Mouse (Mus musculus) MEL (cell line): ENCODE results near the gene Fancc. TPM values are rescaled to one million over a fixed set of nuclear protein-coding genes. Genes with fewer than 3 reads are reported as not detected.

Experiments
- DNase-seq: peaks from one replicate; pipeline ENCODE4 v3.0.0; 2011; ENCODE audit warnings: low read depth, low spot score
- H3K27ac ChIP-seq: 2 replicates; pipeline ENCODE4 v1.5.1; 2012; ENCODE audit warnings: low read depth, mild to moderate bottlenecking, control low read depth, low read length, moderate library complexity; ENCODE audit not compliant: control insufficient read depth
- H3K27me3 ChIP-seq, 2 experiments: fragments of 150-350 bp in 1 of 2; sonication (generic) in 1 of 2; 2 replicates each; pipeline ENCODE4 v1.6.1; 2012; ENCODE audit warnings: low read length in 2 of 2, mild to moderate bottlenecking in 2 of 2, improper control_type of control experiment in 1 of 2, moderate library complexity in 1 of 2; ENCODE audit not compliant: insufficient read depth in 2 of 2, control insufficient read depth in 1 of 2
- H3K36me3 ChIP-seq, 2 experiments: 2 replicates each; pipeline ENCODE4 v1.6.1; 2012 to 2014; ENCODE audit warnings: low read length in 2 of 2, improper control_type of control experiment in 1 of 2, inconsistent platforms in 1 of 2, mild to moderate bottlenecking in 1 of 2; ENCODE audit not compliant: insufficient read depth in 2 of 2, control insufficient read depth in 1 of 2
- H3K4me1 ChIP-seq, 2 experiments: fragments of 150-350 bp in 1 of 2; sonication (generic) in 1 of 2; 2 replicates each; pipeline ENCODE4 v1.6.1; 2012; ENCODE audit warnings: low read length in 2 of 2, improper control_type of control experiment in 1 of 2, mild to moderate bottlenecking in 1 of 2; ENCODE audit not compliant: insufficient read depth in 2 of 2, control insufficient read depth in 1 of 2
- H3K4me3 ChIP-seq, 2 experiments: fragments of 150-350 bp in 1 of 2; sonication (generic) in 1 of 2; 2 replicates each; pipeline ENCODE4 v1.5.1; 2012; ENCODE audit warnings: low read depth in 2 of 2, low read length in 2 of 2, mild to moderate bottlenecking in 2 of 2, moderate library complexity in 2 of 2, control low read depth in 1 of 2, improper control_type of control experiment in 1 of 2; ENCODE audit not compliant: control insufficient read depth in 1 of 2, insufficient read depth in 1 of 2
- H3K79me2 ChIP-seq: 2 replicates; pipeline ENCODE4 v1.6.1; 2012; ENCODE audit warnings: mild to moderate bottlenecking, low read length, moderate library complexity; ENCODE audit not compliant: control insufficient read depth, poor library complexity, insufficient read depth
- H3K9ac ChIP-seq: 2 replicates; pipeline ENCODE4 v1.6.1; 2012; ENCODE audit warnings: low read depth, mild to moderate bottlenecking, control low read depth, low read length, moderate library complexity; ENCODE audit not compliant: control insufficient read depth, poor library complexity, severe bottlenecking
- H3K9me3 ChIP-seq: fragments of 150-350 bp; sonication (generic); replicated peaks from 2 replicates; pipeline ENCODE4 v1.6.1; 2012; ENCODE audit warnings: mild to moderate bottlenecking, low read length, improper control_type of control experiment, moderate library complexity; ENCODE audit not compliant: insufficient read depth
- CHD1 ChIP-seq: IDR thresholded peaks from 2 replicates; pipeline ENCODE4 v1.6.1; 2012; ENCODE audit warnings: low read depth, mild to moderate bottlenecking, inconsistent platforms, low read length, improper control_type of control experiment
- E2F4 ChIP-seq: IDR thresholded peaks from 2 replicates; pipeline ENCODE4 v1.6.1; 2011; ENCODE audit warnings: low read depth, low read length, improper control_type of control experiment, borderline replicate concordance
- ELF1 ChIP-seq: IDR thresholded peaks from 2 replicates; pipeline ENCODE4 v1.6.1; 2014; ENCODE audit warnings: low read depth, mild to moderate bottlenecking, inconsistent platforms, low read length, improper control_type of control experiment, moderate library complexity
- EP300 ChIP-seq, 2 experiments: IDR thresholded peaks; 2 replicates each; pipeline ENCODE4 v1.6.1; 2011; ENCODE audit warnings: improper control_type of control experiment in 2 of 2, low read length in 2 of 2, low read depth in 1 of 2, mild to moderate bottlenecking in 1 of 2
- ETS1 ChIP-seq: IDR thresholded peaks from 2 replicates; pipeline ENCODE4 v1.6.1; 2012; ENCODE audit warnings: low read depth, mild to moderate bottlenecking, inconsistent platforms, low read length, improper control_type of control experiment, moderate library complexity
- GABPA ChIP-seq: IDR thresholded peaks from 2 replicates; pipeline ENCODE4 v1.6.1; 2012; ENCODE audit warnings: low read depth, mild to moderate bottlenecking, inconsistent platforms, low read length, improper control_type of control experiment, moderate library complexity
- GATA1 ChIP-seq: IDR thresholded peaks from 2 replicates; pipeline ENCODE4 v1.6.1; 2011; ENCODE audit warnings: low read depth, low read length, improper control_type of control experiment
- JUND ChIP-seq: IDR thresholded peaks from 2 replicates; pipeline ENCODE4 v1.6.1; 2011; ENCODE audit warnings: low read depth, mild to moderate bottlenecking, improper control_type of control experiment, low read length
- KAT2A ChIP-seq: conservative IDR thresholded peaks from 2 replicates; pipeline ENCODE4 v1.6.1; 2012; ENCODE audit warnings: low read depth, low read length, improper control_type of control experiment, inconsistent platforms
- MAX ChIP-seq: IDR thresholded peaks from 2 replicates; pipeline ENCODE4 v1.6.1; 2011; ENCODE audit warnings: low read length, improper control_type of control experiment
- MYC ChIP-seq: IDR thresholded peaks from 2 replicates; pipeline ENCODE4 v1.6.1; 2011; ENCODE audit warnings: low read depth, mild to moderate bottlenecking, low read length, improper control_type of control experiment, moderate library complexity
- NRF1 ChIP-seq: IDR thresholded peaks from 2 replicates; pipeline ENCODE4 v1.6.1; 2014; ENCODE audit warnings: low read depth, mild to moderate bottlenecking, inconsistent platforms, low read length, improper control_type of control experiment, moderate library complexity; ENCODE audit not compliant: poor library complexity, insufficient read depth, severe bottlenecking
- POLR2AphosphoS2 ChIP-seq: IDR thresholded peaks from 2 replicates; pipeline ENCODE4 v1.6.1; 2011; ENCODE audit warnings: low read length, improper control_type of control experiment
- TAL1 ChIP-seq: IDR thresholded peaks from 2 replicates; pipeline ENCODE4 v1.6.1; 2012; ENCODE audit warnings: mild to moderate bottlenecking, inconsistent platforms, low read length, moderate library complexity, mixed read lengths
- TBP ChIP-seq: IDR thresholded peaks from 2 replicates; pipeline ENCODE4 v1.8.0; 2011; ENCODE audit warnings: low read depth, low read length, improper control_type of control experiment
- TCF12 ChIP-seq: IDR thresholded peaks from 2 replicates; pipeline ENCODE4 v1.6.1; 2014; ENCODE audit warnings: low read depth, mild to moderate bottlenecking, inconsistent platforms, low read length, improper control_type of control experiment, moderate library complexity
- USF1 ChIP-seq: IDR thresholded peaks from 2 replicates; pipeline ENCODE4 v1.6.1; 2014; ENCODE audit warnings: low read depth, mild to moderate bottlenecking, inconsistent platforms, low read length, improper control_type of control experiment, moderate library complexity
- USF2 ChIP-seq, 2 experiments: IDR thresholded peaks; 2 replicates each; pipeline ENCODE4 v1.6.1; 2011 to 2012; ENCODE audit warnings: improper control_type of control experiment in 2 of 2, low read length in 2 of 2, borderline replicate concordance in 1 of 2, inconsistent platforms in 1 of 2, low read depth in 1 of 2, mild to moderate bottlenecking in 1 of 2; ENCODE audit not compliant: insufficient read depth in 1 of 2
- ZC3H11A ChIP-seq: IDR thresholded peaks from 2 replicates; pipeline ENCODE4 v1.6.1; 2012; ENCODE audit warnings: low read depth, mild to moderate bottlenecking, inconsistent platforms, low read length, improper control_type of control experiment
- ZKSCAN1 ChIP-seq: IDR thresholded peaks from 2 replicates; pipeline ENCODE4 v1.6.1; 2012; ENCODE audit warnings: low read depth, mild to moderate bottlenecking, inconsistent platforms, low read length, improper control_type of control experiment, moderate library complexity
- ZMIZ1 ChIP-seq: IDR thresholded peaks from 2 replicates; pipeline ENCODE4 v1.6.1; 2012; ENCODE audit warnings: low read depth, mild to moderate bottlenecking, inconsistent platforms, low read length, improper control_type of control experiment, moderate library complexity
- ZNF384 ChIP-seq: IDR thresholded peaks from 2 replicates; pipeline ENCODE4 v1.6.1; 2012; ENCODE audit warnings: low read depth, mild to moderate bottlenecking, inconsistent platforms, low read length, improper control_type of control experiment
- polyA plus RNA-seq, 2 experiments: library from polyadenylated mRNA; stranded (reverse) in 1 of 2; unstranded in 1 of 2; fragments of >175 nt in 1 of 2; fragments of >200 nt in 1 of 2; gene quantifications; 2 replicates each; pipeline versions ENCODE4 v1.2.1 to v1.2.4; 2012; ENCODE audit warnings: low replicate concordance in 2 of 2, low read depth in 1 of 2; ENCODE audit not compliant: insufficient read length in 2 of 2, insufficient read depth in 1 of 2, missing spikeins in 1 of 2
- total RNA-seq: library from RNA; depleted of rRNA; stranded (reverse); fragments of 300-350 nt; gene quantifications from 2 replicates; pipeline ENCODE4 v1.2.3, GENCODE M21; 2012

The Fancc gene
- total and polyA plus RNA-seq, 3 experiments = 4.0 to 5.5 TPM; not detected in 1

GRCm38 (mm10) chr13:63249741-63250431 is 247.2 kb downstream of the Fancc start:
- Histone ChIP-seq H3K27ac (no peak overlapping the region), H3K9me3 (no peaks in the 10 kb centered on the region), H3K4me3 (no peak overlapping the region), H3K79me2 (peaks cover 5% of the 10 kb centered on the region; the same call in 1 of the 2 replicates), H3K27me3 (no peaks in the 10 kb centered on the region), H3K36me3 (peaks cover 0 to 15% of the 10 kb centered on the region in 2 experiments; a peak in 3 of 4 replicates), H3K4me1 (peaks cover 2 to 13% of the 10 kb centered on the region in 2 experiments; a peak in 3 of 4 replicates), H3K9ac (no peak overlapping the region)
- no peak for DNase-seq
- TF ChIP-seq USF2 (IDR thresholded peaks at IDR 0.05; ENCODE audit: borderline replicate concordance in 1 of 2, insufficient read depth in 1 of 2, low read depth in 1 of 2, low read length in 2 of 2) (no peak), KAT2A (no peak), USF1 (no peak), MYC (no peak), POLR2AphosphoS2 (no peak), GABPA (no peak), ZC3H11A (no peak), MAX (no peak), ZKSCAN1 (no peak), NRF1 (no peak), E2F4 (no peak), TCF12 (no peak)

- Histone ChIP-seq H3K9ac (no peak overlapping the region), H3K79me2 (peaks cover 5% of the 10 kb centered on the region; the same call in 1 of the 2 replicates), H3K27ac (no peak overlapping the region), H3K4me3 (no peak overlapping the region), H3K36me3 (peaks cover 0 to 11% of the 10 kb centered on the region in 2 experiments; a peak in 3 of 4 replicates), H3K27me3 (no peaks in the 10 kb centered on the region), H3K9me3 (no peaks in the 10 kb centered on the region), H3K4me1 (peaks cover 2 to 10% of the 10 kb centered on the region in 2 experiments; a peak in 3 of 4 replicates)
- no peak for DNase-seq
- no peak for TF ChIP-seq CHD1
Measured at GRCm38 (mm10) chr13:63249171-63249570, 247.9 kb downstream of the Fancc start.

GRCm38 (mm10) chr13:63248318-63248717 is 248.8 kb downstream of the Fancc start:
- TF ChIP-seq ZMIZ1 (no peak), TAL1 (no peak), EP300 (IDR thresholded peaks at IDR 0.05; ENCODE audit: low read depth in 1 of 2, low read length in 2 of 2) (no peak), GATA1 (no peak), ETS1 (no peak), E2F4 (no peak), JUND (no peak), TBP (no peak), POLR2AphosphoS2 (no peak), ELF1 (no peak), USF1 (no peak), GABPA (no peak), ZNF384 (no peak), MAX (no peak)
- Histone ChIP-seq H3K4me3 (no peak overlapping the region), H3K27ac (no peak overlapping the region), H3K9me3 (no peaks in the 10 kb centered on the region), H3K27me3 (no peaks in the 10 kb centered on the region), H3K9ac (no peak overlapping the region), H3K36me3 (peaks cover 0 to 6% of the 10 kb centered on the region in 2 experiments; a peak in 3 of 4 replicates), H3K79me2 (peaks cover 3% of the 10 kb centered on the region; the same call in 1 of the 2 replicates), H3K4me1 (peaks cover 0 to 8% of the 10 kb centered on the region in 2 experiments; a peak in 3 of 4 replicates)
- no peak for DNase-seq
